Mouse (Mus musculus) kidney, adult 2 months (tissue): ENCODE results near the gene Slc7a11. TPM values are rescaled to one million over a fixed set of nuclear protein-coding genes. Genes with fewer than 3 reads are reported as not detected.
"Not testable (repeated sequence)": the region's sequence is repeated elsewhere in the genome, so short reads cannot be mapped to it uniquely, and the experiment has no call there.

ENCODE experiments used
- DNase-seq: peaks from one replicate; pipeline ENCODE4 v3.0.0; 2021
- H3K27ac ChIP-seq: fragments of 200-500 bp; 2 replicates; pipeline ENCODE4 v1.5.1; 2012; ENCODE audit warnings: low read depth, low read length, control low read depth, inconsistent platforms; ENCODE audit not compliant: insufficient read depth
- H3K27me3 ChIP-seq: fragments of 200-500 bp; replicated peaks from 2 replicates; pipeline ENCODE4 v1.6.1; 2012; ENCODE audit warnings: mild to moderate bottlenecking, moderate library complexity, low read length, inconsistent platforms; ENCODE audit not compliant: control insufficient read depth, insufficient read depth
- H3K36me3 ChIP-seq: fragments of 200-500 bp; 2 replicates; pipeline ENCODE4 v1.6.1; 2012; ENCODE audit warnings: mild to moderate bottlenecking, moderate library complexity, low read length, inconsistent platforms; ENCODE audit not compliant: control insufficient read depth, insufficient read depth
- H3K4me1 ChIP-seq: fragments of 200-500 bp; 2 replicates; pipeline ENCODE4 v1.6.1; 2011; ENCODE audit warnings: low read length; ENCODE audit not compliant: control insufficient read depth, insufficient read depth
- H3K4me3 ChIP-seq: fragments of 200-500 bp; 2 replicates; pipeline ENCODE4 v1.5.1; 2011; ENCODE audit warnings: mild to moderate bottlenecking, low read depth, low read length, control low read depth; ENCODE audit not compliant: insufficient read depth
- CTCF ChIP-seq: fragments of 200-500 bp; conservative IDR thresholded peaks from 2 replicates; pipeline ENCODE4 v1.5.1; 2011; ENCODE audit warnings: low read depth, mild to moderate bottlenecking, control low read depth, low read length, moderate library complexity, mixed read lengths; ENCODE audit not compliant: insufficient read depth, insufficient read length
- POLR2A ChIP-seq: fragments of 200-500 bp; IDR thresholded peaks from one replicate; pipeline ENCODE4 v1.6.1; 2011; ENCODE audit warnings: low read depth, low read length, control low read depth
- WGBS: fragments of 180-500 bp; shearing (Covaris S2); methylation state at CpG from one replicate; pipeline ENCODE4 v1.1.7; 2018; 5-methylcytosine and 5-hydroxymethylcytosine counted together
- polyA plus RNA-seq: library from polyadenylated mRNA; depleted of rRNA; stranded (reverse); fragments of >200 nt; gene quantifications from 2 replicates; pipeline ENCODE4 v1.2.3, GENCODE M21; 2012

The Slc7a11 gene
- polyA plus RNA-seq, 1 experiment, result 0.23 TPM

DNA sequence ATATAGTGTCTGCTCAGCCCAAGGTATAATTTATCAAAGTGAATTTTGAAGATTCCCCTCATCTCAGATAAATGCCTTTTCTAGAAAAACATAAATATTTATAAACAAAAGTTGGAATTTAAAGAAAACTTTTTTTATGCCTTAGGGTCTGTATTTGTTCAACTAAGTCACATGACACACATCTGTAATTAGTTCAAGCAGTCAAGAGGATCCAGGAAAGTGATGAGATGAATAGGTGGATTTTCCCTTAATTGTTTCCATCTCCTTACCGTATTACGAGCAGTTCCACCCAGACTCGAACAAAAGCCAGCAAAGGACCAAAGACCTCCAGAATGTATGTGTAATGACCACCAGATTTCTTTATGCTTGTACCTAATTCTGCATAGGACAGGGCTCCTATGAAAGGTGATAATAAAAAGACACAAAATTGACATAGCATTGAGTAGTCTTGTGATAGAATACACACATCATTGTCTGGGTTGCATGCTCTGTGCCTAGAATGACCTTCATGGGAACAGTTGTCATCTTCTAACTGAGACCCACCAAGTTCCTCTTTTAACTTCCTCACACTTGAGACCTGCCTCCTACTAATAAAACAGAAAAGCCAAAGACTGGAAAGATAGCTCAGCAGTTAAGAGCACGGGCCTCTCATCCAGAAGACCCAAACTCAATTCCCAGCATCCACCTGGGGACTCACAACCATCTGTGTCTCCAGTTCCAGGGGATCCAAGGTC lies 4.7 kb downstream of the Slc7a11 start:
- Histone ChIP-seq H3K27me3 (no peaks in the 10 kb centered on the region), H3K4me3 (no peak overlapping the region), H3K36me3 (no peaks in the 10 kb centered on the region), H3K4me1 (no peaks in the 10 kb centered on the region), H3K27ac (no peak overlapping the region)
- 73% methylated on average over 4 of the region's 4 CpGs for WGBS
- no peak for TF ChIP-seq CTCF
- no peak for TF ChIP-seq POLR2A
- no peak for DNase-seq

DNA sequence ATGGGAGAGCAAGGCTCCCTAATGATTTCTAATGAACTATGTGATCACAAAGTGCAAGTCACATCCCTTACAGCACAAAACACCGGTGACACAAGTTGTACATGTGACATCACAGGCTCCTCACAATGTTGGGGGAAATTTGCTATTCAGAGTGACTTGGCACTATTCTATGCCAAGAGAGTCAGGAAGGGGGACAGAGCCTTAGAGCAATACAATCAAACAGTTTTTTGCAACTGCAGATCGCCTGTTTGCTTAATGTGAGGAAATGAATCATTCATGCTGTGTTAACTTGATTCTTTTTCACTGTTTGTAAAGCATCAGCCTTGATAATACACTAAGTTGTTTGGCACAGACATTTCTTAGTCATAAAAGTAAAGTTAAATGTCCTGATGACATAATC lies 5.3 kb downstream of the Slc7a11 start:
- not testable (repeated sequence) for H3K27ac ChIP-seq, DNase-seq, H3K27me3 ChIP-seq, H3K4me3 ChIP-seq, H3K4me1 ChIP-seq, H3K36me3 ChIP-seq
- WGBS, result 44% methylated on average over 2 of the region's 2 CpGs

DNA sequence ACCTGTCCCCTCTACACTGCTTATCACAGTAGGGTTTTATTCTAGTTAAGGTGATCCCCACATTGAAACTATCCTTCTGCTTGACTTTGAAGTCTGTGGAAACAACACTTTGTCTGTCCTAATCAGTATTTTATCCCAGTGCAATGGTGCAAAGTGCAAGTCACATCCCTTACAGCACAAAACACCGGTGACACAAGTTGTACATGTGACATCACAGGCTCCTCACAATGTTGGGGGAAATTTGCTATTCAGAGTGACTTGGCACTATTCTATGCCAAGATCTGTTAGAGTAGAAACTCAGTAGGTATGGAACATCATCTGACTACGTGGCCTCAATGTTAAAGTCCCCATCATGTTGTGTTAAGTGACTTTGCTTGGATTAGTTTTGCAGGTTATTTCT lies 7.0 kb downstream of the Slc7a11 start:
- DNase-seq, H3K27me3 ChIP-seq, H3K27ac ChIP-seq, H3K4me1 ChIP-seq, H3K4me3 ChIP-seq, H3K36me3 ChIP-seq: not testable (repeated sequence)
- WGBS, result 90% methylated on average over 2 of the region's 2 CpGs

DNA sequence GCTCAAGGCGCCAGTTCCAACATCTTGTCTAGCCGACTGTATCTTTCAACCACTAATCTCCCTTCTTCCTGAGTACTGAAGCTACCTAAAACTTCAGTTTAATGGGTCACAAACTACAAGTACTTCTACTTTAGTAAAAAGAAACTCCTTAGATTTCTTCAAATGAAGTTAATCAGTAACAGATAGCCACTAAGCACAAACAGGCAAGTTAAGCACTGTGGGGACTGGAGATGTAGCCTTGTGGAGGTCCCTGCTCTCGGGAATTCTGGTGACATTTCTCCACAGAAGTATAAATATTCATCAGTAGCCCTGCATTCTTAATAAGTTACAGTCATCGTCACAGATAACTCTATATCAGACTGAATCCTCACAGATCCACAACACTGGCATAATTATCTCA lies 9.6 kb downstream of the Slc7a11 start:
- Histone ChIP-seq H3K36me3 (no peaks in the 10 kb centered on the region), H3K27me3 (no peaks in the 10 kb centered on the region), H3K27ac (no peak overlapping the region), H3K4me3 (no peak overlapping the region), H3K4me1 (no peaks in the 10 kb centered on the region)
- WGBS, result 35% methylated on average over 4 of the region's 4 CpGs
- no peak for TF ChIP-seq POLR2A
- TF ChIP-seq CTCF, result no peak
- DNase-seq, result peak; percentile 16

DNA sequence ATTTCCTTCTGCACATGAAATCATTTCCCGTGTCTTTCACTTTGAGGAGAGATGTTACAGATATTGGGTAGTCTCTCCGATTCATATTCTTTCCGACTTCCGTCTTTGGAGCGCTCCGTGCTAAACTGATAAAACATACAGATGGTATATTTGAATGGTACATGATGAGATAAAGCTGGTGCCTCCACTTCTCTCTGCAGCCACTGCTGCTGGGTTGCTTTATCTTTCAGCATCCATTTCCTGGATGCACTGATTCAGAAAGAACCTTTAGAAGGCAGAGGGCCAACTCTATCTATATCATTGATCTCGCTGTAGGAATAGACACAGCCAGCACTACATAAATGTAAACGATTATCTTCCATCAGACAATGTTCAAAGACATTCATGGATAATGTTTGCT lies 12.6 kb downstream of the Slc7a11 start:
- H3K4me3 ChIP-seq, result no peak overlapping the region
- TF ChIP-seq CTCF, result no peak
- TF ChIP-seq POLR2A, result no peak
- no peaks in the 10 kb centered on the region for H3K4me1 ChIP-seq
- H3K27me3 ChIP-seq, result no peaks in the 10 kb centered on the region
- no peaks in the 10 kb centered on the region for H3K36me3 ChIP-seq
- WGBS, result 87% methylated on average over 8 of the region's 8 CpGs
- no peak for DNase-seq
- no peak overlapping the region for H3K27ac ChIP-seq

DNA sequence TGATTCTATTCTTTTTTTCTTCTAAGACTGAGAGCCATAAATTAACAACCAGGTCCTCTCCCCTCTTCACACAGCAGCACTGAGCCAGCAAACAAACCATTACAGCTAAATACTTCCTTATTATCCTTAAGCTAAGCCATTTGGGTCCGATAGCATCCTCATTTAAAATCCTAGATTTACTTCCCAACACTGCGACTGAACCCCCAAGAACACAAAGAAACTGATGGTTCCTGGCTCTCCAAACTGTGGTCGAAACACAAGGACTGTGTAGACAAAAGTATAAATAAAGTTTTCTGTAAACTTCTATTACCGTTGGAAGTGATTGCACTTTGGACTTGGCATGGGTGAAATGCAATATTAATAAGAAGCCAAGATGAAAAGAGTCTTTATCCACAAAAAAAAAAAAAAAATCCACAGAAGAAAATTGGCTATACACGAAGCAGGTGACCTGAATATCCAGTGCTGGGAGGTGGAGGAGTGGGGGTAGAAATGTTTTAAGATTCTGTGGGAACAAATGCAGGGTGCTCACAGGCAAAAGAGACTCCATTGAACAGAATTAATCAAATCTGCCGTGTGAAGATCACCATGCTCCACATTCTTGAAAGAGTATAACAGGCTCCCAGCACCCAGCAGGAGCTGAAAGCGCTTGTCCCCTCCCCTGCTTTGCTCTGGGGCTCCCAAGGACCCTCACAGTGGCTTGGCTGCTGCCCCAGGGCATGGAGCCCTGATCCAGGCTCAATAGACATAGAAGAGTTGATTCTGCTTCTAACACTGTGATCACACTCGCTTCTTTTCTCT lies 21.7 kb downstream of the Slc7a11 start:
- DNase-seq, result no peak
- no peaks in the 10 kb centered on the region for H3K4me1 ChIP-seq
- no peak overlapping the region for H3K4me3 ChIP-seq
- H3K27ac ChIP-seq, result no peak overlapping the region
- no peak for TF ChIP-seq POLR2A
- TF ChIP-seq CTCF, result no peak
- WGBS, result 74% methylated on average over 8 of the region's 8 CpGs
- no peaks in the 10 kb centered on the region for H3K27me3 ChIP-seq
- H3K36me3 ChIP-seq, result no peaks in the 10 kb centered on the region

DNA sequence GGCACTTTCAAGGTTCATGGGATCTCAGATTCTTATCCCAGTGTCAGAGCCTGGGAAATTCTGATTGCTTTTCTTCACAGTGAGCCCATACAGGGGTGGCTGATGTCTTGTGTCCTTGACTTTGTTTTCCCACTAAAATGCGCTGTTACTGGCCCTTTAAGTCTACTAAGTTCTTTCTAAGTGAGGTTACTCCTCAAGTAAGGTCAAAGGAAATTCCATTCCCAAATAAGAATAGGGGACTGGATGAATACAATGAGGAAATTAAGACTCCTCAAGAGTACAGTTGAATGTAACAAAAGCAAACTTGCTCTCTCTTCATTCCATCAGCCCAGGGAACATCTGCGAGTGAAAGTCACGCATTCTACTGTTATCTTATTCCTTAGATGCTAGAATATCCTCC lies 24.3 kb downstream of the Slc7a11 start:
- Histone ChIP-seq H3K27ac (no peak overlapping the region), H3K4me1 (no peaks in the 10 kb centered on the region), H3K4me3 (no peak overlapping the region), H3K36me3 (no peaks in the 10 kb centered on the region), H3K27me3 (no peaks in the 10 kb centered on the region)
- DNase-seq, result no peak
- WGBS, result 83% methylated on average over 3 of the region's 3 CpGs
- TF ChIP-seq CTCF (no peak), POLR2A (no peak)
